Mouse (Mus musculus): Measurements from ENCODE around the gene Akap6.

The Akap6 gene

DNA sequence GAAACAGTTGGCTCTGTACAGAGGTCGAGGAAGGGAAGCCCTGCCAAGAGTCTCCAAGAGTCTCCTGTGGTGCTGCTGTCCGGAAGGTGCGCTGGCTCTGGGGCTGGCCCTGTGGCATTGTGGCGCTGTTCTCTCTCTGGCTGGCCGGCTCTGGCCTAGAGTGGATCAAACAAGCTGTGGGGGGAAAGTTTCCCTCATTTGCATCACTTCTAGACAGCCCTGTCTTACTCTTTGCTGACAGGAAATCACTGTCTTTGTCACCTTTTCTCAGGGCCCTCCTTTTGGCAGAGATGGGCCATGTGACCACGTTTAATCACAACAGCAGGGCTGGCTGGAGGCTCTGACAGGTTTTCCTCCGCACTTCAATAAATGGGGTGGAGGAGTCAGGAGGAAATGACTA, 333.6 kb downstream of the Akap6 start:
- peak; percentile 50 for DNase-seq (ENCODE audit: low spot score)

DNA sequence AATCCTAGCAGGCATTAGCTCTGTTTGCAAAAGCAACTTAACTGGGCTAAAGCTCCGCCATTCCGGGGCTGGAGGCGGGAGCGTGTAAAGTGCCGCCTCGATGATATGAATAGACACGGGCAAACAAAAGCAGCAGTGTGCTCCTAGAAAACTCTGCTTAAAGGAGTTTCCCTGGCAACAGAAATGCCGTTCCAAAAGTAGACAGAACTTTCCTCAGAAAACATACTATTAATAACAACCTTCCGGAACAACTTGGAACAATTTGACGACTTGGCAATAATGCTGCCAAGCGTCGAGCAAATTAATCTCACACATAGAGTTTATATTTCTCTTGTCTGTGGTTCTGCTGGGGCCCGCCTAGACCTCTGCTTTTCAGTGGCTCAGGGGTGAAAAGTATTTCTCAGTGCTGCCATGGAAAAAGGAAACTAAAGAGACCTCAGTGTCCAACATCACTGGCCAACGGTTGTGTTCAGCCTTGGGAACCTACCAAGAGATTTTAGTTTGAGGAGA, 334.3 kb downstream of the Akap6 start:
- peak; percentile 57 for DNase-seq (ENCODE audit: low spot score)

DNA sequence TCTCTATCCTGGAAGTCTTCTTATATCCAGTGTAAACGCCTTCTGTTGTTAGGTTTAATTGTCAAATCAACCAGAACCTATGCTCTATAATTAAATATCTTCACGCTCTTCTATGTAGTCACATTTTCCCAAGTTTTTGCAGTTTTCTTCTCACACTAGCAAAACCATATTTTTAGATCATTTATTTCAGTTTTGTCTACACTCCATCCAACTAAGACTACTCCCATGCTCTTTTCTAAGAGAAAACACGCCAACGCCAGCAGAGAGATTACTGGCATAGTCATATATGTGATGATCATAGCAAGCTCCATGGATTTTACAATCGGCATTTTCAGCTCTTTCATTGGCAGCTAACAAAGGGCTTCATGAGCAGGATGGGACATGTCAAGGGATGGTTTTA, 341.5 kb downstream of the Akap6 start:
- no peak for DNase-seq (ENCODE audit: low spot score)

DNA sequence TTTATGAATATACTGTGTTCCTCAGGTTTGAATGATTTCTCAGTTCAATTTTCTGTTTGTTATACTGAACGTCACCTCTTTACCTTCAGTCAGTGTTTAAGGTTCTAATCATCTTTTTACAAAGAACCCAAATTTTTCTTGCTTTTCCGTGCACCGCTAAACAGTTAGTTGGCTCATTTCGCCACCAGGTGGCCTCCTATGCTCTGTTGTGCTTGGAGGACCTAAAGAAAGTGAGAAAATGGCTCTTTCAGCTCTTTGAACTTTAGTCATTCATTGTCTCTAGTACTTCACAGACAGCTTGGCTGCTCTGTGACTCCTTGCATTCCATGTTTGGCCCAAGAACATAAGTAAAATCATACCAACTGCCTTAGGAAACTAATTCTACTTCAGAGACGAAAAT, 343.6 kb downstream of the Akap6 start:
- DNase-seq (ENCODE audit: low spot score): peak; percentile 73

DNA sequence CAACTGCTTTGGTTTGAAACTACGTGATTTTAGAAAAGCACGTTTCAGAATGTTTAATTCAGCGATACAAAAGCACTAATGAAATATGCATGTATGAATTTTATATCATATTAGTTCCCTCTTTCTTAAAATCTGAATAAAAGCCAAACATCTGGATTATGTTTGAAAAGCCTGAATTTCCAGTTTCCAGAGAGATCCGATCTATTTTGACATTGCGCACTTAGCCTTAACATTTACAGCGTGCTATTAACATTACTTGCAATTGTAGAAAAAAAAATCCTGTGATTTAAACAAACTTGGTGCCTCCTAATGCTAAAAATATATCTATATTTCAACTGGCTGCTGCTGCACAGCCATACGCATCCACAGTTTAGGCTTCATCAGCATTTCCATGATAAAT, 358.4 kb downstream of the Akap6 start:
- DNase-seq (ENCODE audit: low spot score): no peak

DNA sequence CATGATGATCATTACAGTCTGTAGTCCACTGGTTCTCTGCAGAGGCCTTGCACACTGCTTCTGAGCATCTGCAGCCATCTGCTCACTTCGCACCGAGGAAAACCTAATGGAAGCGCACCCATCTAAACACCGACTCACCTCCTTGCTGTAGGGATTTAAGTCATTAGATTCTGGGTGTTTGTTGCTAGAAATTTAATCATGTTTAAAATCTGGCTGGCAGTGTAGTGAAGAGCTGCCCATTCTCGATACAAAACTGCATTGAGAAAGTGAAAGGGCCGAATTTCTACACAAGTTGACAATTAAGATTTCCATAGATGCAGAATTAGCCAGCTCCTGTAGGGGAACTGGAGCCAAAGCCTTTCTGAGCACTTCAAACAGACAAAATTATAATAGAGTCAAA, 361.7 kb downstream of the Akap6 start:
- no peak for DNase-seq (ENCODE audit: low spot score)

DNA sequence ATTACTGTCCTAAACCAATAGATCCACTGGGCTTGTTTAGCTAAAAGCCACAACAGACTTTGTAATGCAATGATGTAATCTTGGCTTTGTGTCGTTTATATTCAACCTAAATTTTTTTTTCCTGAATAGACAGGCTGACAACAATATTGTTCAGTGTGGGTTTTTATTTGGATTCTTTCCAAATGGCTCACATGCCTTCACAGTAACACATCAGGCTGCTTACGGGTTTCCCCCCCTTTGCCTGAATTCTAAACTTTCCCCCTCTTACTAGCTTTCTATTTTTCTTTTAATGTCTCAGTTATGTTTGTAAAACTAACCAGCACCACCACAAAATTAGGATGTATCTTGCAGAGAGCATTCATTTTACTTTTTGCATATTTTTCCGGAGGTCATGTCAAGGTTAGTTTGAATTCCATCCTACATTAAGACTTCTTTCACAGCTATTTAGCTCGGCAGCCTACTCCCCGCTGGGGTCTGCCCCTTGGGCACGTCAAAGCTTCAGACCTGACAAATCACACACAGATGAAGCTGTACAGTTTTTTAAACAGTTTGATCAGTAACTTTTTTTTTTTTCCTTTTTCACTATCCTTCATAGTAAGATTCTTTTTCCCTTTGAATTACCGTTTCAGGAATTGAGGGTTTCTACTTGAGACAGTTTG, 362.4 kb downstream of the Akap6 start:
- DNase-seq (ENCODE audit: low spot score): no peak

DNA sequence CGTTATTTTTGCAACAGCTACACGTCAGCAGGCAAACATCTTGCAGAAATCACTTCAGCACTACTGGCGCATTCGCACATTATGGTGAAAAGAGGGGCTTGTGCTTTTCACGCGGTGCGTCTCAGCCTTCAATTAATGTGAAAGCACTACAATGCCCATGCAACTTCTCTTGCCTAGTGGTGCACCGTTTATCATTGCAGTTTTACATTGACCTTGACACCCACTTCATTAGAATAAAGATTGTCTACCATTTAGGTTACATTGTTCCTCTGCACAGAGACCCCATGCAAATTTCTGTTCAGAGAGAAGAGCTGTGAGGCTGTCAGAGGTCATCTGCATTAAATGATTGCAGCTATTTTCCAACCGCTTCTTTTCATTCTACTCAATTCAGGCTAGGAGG, 363.8 kb downstream of the Akap6 start:
- DNase-seq (ENCODE audit: low spot score): no peak

DNA sequence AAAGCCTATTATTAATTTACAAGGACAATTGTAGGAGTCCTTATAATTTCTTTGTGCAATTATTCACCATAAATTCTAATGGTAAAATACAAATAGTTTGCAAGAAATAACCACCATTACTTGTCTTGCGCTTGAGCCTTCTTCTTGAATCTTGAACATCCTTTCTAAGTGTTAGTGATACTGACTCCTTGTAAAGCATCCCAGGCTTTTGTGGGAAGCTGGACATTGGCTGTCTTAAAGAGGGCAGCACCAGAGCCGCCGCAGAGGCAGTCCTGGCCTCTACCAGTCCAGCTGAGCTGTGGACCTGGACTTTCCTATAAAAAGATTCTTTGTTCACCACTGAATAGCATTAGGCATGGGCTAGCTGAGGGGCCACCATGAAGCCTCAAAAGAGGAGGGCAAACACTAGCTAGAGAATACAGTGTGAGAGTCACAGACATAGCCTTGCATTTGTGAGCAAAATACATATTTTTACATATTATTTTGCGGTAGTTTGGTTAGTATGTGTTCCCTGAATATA, 365.1 kb downstream of the Akap6 start:
- no peak for DNase-seq (ENCODE audit: low spot score)

DNA sequence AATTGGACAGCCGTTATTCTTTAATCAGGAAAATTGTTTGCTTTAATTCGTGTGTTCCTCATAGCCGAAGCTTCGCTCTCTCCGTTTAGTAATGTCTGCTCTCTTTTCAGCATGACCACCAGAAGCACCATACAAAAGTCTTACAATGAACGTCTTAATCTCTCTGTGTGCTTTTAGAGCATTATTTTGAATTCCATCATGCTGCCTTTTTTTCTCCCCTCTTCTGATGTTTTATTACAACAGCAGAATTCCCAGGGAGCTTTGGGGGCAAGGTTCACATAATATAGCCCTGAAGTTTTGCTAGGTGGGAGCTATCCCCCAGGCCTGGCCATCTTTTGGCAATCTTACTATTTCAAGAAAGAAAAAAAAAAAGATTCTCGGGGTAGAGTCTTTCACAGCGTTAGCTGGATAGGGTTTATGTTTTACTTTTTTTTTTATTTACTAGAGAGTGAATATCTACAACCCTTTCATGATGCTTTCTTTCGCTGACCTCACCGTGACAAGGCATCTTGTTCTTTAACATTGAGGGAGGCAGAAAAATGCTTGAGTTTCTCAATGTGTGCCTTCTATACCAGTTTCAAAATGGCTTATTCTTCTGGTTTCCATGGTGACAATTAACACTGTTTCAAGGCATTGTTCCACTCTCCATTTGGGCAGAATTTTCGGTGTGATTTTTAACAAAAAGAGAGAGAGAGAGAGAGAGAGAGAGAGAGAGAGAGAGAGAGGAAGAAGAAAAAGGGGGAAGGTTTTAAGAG, 366.0 kb downstream of the Akap6 start:
- no peak for DNase-seq (ENCODE audit: low spot score)

DNA sequence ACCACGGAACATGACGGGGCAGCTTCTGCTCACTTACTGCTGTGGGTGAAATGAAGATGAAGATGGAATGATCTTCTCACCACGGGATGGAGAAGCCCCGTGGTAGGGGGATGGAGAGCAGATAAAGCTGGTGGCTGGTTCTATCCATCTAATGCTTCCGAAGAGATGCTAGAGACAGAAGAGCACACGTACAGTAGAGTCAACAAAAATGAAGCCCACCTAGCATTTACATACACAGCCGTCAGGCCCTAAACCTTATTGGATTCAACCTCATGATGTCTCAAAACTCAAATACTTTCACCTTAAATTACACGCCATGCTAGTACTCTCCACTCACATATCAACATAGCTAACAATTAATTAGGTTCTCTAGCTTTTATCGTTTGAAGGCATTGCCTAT, 367.1 kb downstream of the Akap6 start:
- no peak for DNase-seq (ENCODE audit: low spot score)

DNA sequence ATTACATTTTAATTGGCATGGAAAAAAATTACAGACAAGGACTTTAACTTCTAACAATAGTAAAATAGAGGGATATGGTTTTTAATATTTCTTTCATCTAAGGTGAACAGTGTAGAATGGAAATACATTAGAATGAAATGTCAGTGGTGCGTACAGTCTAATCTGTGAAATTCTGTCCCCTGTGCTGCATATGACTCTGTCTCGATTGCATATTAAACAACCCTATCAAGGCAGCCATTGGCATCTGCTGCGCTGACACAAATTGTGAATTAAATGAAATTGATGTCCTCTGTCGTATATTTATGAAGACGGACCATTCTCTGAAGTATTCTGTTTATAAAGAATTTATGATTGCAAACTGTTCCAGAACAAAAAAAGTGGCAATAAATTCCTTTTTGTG, 371.7 kb downstream of the Akap6 start:
- no peak for DNase-seq (ENCODE audit: low spot score)

DNA sequence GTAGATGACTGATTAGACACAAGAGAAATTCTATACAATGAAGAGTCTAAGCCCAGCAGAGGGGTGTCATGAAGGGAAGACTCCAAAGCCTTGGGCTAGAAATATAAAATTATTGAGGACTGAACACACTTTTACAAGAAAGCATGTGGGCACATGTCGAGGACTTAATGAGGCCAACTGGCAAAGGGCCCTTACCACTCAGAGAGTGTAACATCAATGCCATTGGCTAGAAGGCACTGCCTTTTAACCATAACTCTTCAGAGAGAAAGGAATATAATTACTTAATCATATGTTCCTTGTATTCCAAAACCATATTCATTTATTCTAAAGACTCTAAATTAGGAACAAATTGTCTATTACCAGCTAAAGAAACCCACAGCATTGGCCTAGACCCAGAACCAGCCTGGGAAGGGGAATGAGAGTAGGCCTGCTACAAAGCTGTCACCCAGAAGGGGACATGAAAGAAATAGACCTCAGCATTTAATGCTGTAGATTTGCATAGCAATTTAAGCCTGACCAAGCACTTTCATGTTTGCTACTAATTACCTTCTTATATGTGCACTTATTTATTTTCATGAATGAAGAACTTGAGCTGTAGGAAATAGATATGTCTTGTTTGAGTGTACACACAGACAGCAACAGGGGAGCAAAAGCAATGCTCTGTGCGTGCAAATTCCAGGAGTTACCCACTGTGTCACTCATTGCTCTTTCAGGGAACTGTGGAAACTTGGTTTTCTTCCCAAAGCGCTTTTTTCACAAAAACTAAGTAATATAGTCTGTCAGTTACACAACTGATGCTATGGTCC, 377.6 kb downstream of the Akap6 start:
- DNase-seq (ENCODE audit: low spot score): no peak

DNA sequence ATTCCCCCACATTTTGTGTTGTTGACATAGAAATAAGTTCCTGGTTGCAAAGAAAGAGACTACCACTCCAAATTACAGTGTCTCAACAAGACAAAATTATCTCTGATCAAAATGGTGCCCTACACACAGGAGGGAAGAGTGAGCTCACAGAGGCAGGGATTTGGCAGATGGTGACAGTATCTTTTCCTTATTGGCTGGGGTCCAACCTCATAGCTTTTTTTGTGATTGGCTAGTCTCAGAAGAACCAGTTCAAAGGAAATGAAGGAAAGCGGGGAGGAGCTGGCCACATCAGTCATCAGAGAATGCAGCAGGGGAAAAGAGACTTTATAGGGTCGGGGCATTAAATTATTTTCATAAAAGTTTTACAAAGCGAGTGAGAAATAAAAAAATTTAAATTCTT, 386.6 kb downstream of the Akap6 start:
- DNase-seq (ENCODE audit: low spot score): no peak

DNA sequence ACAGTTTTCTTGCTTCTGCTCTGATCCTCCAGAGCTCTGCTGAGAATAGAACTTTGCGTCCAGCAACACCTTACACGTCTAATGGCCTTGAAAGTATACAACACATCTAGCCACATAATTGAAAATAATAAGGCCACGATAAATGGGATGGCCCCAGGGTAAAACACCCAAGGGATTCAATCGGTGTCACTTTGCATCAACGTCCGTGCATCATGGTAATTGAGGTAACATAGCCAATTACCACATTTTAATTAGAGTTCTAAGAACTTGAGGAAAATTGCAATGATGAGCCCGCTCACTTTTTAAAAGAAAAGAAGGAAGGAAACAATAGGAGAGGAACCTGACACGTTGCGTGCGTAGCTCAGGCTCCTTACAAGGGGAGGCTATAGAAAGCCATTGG, 413.1 kb downstream of the Akap6 start:
- DNase-seq (ENCODE audit: low spot score): no peak

DNA sequence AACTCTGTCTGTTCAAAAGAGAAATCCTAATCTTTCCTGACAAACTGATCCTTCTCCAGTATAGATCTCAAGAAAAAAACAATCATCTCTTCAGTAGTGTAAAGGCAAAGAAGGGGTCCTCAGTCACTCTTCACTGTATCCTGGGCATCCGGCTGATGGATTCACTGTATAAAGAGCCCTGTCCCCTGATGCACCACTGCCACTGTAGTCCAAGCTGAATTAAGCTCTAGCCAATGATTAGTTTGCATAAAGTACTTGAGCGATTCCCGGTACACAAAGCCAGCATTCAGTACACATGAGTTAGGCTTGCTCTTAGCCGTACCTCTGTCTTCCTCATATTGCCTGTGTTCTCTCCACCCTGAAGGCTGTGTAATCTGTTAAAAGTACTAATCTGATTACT, 420.2 kb downstream of the Akap6 start:
- DNase-seq (ENCODE audit: low spot score): no peak

DNA sequence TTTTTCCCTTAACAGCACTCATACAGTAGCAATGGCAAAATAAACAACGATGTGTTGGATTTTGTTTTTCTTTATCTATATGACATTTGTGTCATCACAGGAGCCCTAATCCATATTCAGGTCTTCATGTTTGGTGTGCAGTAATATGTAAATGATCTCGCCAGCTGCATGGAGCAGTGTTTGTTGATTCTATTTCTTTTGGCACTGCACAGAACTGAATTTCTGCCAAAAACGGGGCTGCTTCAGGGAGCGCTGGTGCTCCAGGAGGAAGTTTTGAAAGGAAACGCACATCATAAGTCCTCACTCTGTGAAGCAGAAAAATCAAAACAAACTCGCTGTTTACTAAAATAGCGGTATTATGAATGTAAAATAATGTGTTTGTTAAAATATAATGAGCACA, 424.9 kb downstream of the Akap6 start:
- DNase-seq (ENCODE audit: low spot score): no peak

DNA sequence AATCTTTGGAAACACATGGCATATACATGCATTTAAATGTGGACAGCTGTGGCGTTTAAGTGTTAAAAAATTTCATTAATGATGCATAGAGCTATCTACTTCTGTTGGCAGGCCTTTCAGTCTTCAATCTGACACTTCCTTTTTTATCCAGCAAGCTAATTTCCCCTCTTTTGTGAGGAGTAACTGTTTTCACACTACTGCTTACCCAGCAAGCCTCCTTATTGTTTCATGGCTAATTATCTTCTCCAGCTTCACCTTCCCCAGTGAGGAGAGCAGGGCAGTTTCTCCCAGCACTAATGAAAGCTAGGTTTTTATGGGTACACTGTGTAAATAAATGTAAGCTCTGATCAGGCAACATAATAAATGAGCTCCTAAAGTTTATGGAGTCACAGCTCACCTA, 425.5 kb downstream of the Akap6 start:
- no peak for DNase-seq (ENCODE audit: low spot score)

DNA sequence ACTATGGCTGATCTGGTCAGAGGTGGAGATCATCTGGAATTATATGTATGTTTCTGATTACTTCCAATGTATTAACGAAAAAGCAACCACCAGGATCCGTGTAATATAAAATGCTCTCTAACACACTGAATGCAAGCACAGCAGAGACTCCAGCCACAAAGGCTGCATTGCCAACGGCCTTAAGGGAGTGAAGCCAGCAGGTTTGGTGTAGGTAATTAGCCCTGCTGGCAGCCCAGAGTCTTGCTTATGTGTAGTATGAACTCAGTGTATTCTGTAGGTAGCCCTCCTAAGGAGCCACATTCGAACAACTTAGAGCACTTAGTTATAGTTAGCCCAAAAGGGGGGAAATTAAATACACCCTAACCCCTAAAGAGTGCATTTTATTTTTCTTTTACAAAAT, 426.1 kb downstream of the Akap6 start:
- DNase-seq (ENCODE audit: low spot score): no peak

DNA sequence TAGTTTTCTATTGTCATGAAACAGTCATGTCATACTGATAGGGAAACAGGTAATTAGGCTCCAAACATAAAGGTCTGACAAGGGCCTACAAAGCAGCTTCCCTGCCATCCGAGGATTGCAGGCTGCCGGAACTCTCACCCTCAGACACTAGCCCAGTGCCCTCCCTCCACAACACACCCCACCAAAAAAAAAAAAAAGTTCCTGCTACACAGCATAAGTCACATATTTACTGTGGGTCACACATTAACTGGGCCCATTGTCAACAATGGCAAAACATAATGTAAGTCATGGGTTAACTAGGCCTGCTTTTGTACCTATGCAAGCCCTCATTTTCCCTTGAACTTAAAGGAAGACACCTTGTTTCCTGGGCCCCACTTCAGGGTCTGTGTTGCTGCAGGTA, 435.0 kb downstream of the Akap6 start:
- no peak for DNase-seq (ENCODE audit: low spot score)

DNA sequence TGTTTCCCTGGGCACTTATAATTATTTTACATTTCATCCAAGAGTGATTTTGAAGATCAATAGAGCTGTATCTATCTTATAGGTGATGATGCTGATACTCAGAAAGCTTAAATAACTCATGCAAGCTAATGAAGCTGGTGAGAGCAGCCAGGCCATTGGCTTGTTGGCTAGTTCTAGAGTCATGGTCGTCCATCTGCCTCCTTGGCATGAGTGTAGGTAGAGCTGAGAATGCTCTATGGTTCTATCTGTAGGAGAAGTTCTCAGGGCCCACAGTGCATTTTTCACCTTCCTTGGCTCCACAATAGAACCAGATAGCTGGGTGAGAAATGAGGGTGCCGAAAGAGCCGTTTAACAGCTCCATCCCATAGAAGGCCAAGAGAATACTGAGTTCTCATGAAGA, 438.1 kb downstream of the Akap6 start:
- no peak for DNase-seq (ENCODE audit: low spot score)

DNA sequence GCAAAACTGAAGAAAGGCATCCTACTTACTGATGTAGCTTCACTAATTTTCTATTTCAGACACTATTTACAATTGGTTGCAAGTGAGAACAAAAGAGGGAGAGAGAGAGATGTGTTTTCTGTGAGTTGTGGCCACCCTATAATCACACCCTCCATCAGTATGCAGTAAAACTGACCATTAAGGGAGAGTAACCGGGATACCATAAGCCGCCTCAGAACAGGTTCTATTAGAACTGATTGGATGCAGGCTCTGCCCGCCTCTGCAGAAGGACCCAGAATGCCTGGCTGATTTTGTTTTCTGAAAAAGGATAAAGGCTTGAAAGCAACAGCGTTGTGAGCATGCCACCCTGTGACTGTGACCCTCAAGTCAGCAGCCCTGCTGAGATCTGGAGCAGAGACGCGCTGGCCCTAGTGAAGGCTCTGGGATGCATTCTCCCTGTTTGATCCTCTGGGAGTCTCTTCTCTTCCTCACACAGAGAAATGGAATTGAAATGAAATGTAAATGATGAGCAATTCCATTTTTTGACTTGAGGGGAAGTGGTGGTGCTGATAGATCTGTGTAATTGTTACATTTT, 445.0 kb downstream of the Akap6 start:
- DNase-seq (ENCODE audit: low spot score): no peak
